Mouse (Mus musculus): ENCODE results near the gene Cchcr1. TPM values are rescaled to one million over a fixed set of nuclear protein-coding genes. Genes with fewer than 3 reads are reported as not detected.

Cchcr1 gene
- total and polyA plus RNA-seq, 3 experiments, result 12.5 to 18.7 (median 13.3) TPM

DNA sequence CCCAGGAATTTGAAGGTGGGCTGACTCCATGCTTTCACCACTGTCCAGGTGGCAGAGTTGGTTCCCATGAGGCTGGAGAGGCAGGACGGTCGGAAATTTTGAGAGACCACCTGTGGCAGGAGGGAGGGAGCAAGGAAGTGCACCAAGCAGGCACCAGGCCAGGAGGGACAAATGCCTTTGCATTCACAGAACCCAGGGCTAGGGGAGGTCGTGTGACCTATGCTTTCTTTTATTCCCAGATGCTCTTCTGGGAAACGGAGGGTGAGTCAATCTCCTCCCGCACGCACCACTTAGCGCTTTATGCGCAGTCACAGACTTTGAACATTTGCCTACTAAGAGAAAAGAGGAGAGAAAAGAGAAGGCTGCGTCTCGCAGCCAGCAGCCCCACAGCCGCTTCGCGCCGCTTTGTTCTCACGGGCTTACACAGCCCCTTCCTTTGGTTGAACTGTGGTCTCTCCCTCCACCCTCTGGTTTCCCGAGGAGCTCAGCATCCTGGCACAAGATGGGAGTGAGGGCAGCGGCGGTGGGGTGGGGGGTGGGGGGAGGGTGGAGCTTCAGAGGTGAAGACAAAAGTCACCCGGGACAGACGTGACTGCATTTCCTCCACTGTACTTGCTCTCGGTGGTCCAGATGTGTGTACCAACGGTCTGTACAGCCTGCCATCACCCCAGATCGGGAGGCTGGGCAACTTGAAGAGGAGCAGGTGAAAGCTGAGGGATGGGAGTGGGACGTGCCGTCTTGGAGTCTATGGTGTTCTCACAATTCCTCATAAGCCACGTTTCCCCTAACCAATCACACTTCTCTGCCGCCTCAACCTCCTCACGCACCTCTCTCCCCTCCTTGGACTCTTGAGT is 52.4 kb downstream of the Cchcr1 start:
- no peak for TF ChIP-seq TAL1 (conservative IDR thresholded peaks at IDR 0.05; ENCODE audit: low read depth, low read length)
- no peak for TF ChIP-seq POLR2AphosphoS5 (IDR thresholded peaks at IDR 0.05; ENCODE audit: insufficient replicate concordance, low read depth, low read length)
- TF ChIP-seq GATA1 (IDR thresholded peaks at IDR 0.05; ENCODE audit: borderline replicate concordance, low read length), result no peak
- TF ChIP-seq GATA2 (IDR thresholded peaks at IDR 0.05; ENCODE audit: borderline replicate concordance, low read depth, low read length), result no peak
- TF ChIP-seq CTCF (IDR thresholded peaks at IDR 0.05; ENCODE audit: low read depth, low read length), result no peak
- H3K9me3 ChIP-seq (replicated peaks), result no peaks in the 10 kb centered on the region; the same call in 1 of the 2 replicates
- no peaks in the 10 kb centered on the region for H3K4me1 ChIP-seq (ENCODE audit: insufficient read depth, low read depth, low read length)
- DNase-seq (ENCODE audit: low spot score) (no peak), ATAC-seq (ENCODE audit: extremely low read depth, insufficient number of reproducible peaks, low FRiP score, poor library complexity, severe bottlenecking) (no peak)
- H3K4me3 ChIP-seq (ENCODE audit: low read depth, low read length), result no peak overlapping the region
- H3K36me3 ChIP-seq (replicated peaks), result no peaks in the 10 kb centered on the region
- H3K27me3 ChIP-seq (ENCODE audit: insufficient read depth, low read length), result peaks cover 14% of the 10 kb centered on the region

DNA sequence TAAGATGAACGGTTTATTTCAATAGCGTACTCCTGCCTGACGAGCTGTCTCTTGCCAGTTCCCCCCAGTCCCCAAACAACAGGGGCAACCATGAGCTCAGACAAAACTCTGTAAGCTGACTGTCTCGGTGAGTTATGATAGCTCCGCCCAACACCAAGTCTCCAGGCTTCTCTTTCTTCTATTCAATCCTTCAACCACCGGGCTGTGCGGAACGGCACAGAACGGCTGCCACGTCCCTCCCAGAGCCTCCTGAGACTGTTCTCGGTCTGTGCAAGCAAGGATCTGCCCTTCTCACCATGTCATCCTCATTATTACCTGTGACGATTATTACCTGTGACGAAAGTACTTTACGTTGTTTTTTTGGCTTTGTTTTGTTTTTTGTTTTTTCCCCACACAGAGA is 53.9 kb downstream of the Cchcr1 start:
- TF ChIP-seq GATA2 (IDR thresholded peaks at IDR 0.05; ENCODE audit: borderline replicate concordance, low read depth, low read length) (no peak), CTCF (IDR thresholded peaks at IDR 0.05; ENCODE audit: low read depth, low read length) (no peak), POLR2AphosphoS5 (IDR thresholded peaks at IDR 0.05; ENCODE audit: insufficient replicate concordance, low read depth, low read length) (no peak), GATA1 (IDR thresholded peaks at IDR 0.05; ENCODE audit: borderline replicate concordance, low read length) (no peak), TAL1 (conservative IDR thresholded peaks at IDR 0.05; ENCODE audit: low read depth, low read length) (no peak)
- Histone ChIP-seq H3K36me3 (replicated peaks) (no peaks in the 10 kb centered on the region), H3K4me3 (ENCODE audit: low read depth, low read length) (no peak overlapping the region), H3K9me3 (replicated peaks) (no peaks in the 10 kb centered on the region; the same call in 1 of the 2 replicates), H3K4me1 (ENCODE audit: insufficient read depth, low read depth, low read length) (no peaks in the 10 kb centered on the region), H3K27me3 (ENCODE audit: insufficient read depth, low read length) (peaks cover 21% of the 10 kb centered on the region)
- DNase-seq (ENCODE audit: low spot score) (no peak), ATAC-seq (ENCODE audit: extremely low read depth, insufficient number of reproducible peaks, low FRiP score, poor library complexity, severe bottlenecking) (no peak)

DNA sequence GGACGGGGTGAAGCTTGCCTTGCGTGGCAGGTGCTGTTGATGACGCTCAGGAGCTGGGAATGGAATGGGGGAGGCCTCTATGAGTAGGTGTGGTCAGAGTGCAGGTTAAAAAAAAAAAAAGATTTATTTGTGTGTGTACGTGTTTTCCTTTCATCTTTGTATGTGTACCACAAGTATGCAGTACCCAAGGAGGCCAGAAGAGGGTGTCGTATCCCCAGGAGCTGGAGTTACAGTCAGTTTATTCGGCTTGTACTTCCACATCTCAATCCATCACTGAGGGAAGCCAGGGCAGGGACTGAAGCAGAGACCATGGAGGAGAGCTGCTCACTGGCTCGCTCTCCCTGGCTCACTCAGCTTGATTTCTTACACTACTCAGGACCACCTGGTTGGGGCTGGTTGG is 54.6 kb downstream of the Cchcr1 start:
- peaks cover 25% of the 10 kb centered on the region for H3K27me3 ChIP-seq (ENCODE audit: insufficient read depth, low read length)
- ATAC-seq (ENCODE audit: extremely low read depth, insufficient number of reproducible peaks, low FRiP score, poor library complexity, severe bottlenecking), result no peak
- no peak overlapping the region for H3K4me3 ChIP-seq (ENCODE audit: low read depth, low read length)
- no peak for DNase-seq (ENCODE audit: low spot score)
- TF ChIP-seq CTCF (IDR thresholded peaks at IDR 0.05; ENCODE audit: low read depth, low read length) (no peak), TAL1 (conservative IDR thresholded peaks at IDR 0.05; ENCODE audit: low read depth, low read length) (no peak), GATA1 (IDR thresholded peaks at IDR 0.05; ENCODE audit: borderline replicate concordance, low read length) (no peak), GATA2 (IDR thresholded peaks at IDR 0.05; ENCODE audit: borderline replicate concordance, low read depth, low read length) (no peak), POLR2AphosphoS5 (IDR thresholded peaks at IDR 0.05; ENCODE audit: insufficient replicate concordance, low read depth, low read length) (no peak)
- H3K9me3 ChIP-seq (replicated peaks), result no peaks in the 10 kb centered on the region; the same call in 1 of the 2 replicates
- no peaks in the 10 kb centered on the region for H3K4me1 ChIP-seq (ENCODE audit: insufficient read depth, low read depth, low read length)
- H3K36me3 ChIP-seq (replicated peaks), result no peaks in the 10 kb centered on the region

DNA sequence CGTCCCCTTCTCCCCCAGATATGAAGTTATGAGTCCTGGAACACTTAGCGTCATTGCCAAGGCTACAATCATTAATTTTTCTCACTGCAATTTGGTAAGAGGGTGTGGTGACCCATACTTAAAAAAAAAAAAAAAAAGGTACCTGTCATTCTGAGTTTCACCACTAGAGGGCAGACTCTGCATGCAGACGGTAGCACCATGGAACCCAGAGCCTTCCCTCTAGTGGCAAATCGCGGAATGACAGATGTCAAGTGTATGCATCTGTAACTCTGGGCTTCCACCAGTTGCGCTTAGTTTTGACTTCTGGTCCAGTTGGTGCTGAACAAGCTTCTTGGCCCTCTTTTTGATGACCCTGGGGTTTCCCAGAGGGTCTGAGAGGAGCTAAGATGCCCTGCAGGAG is 61.3 kb downstream of the Cchcr1 start:
- no peak overlapping the region for H3K4me3 ChIP-seq (ENCODE audit: low read depth, low read length)
- DNase-seq (ENCODE audit: low spot score) (peak; percentile 26), ATAC-seq (ENCODE audit: extremely low read depth, insufficient number of reproducible peaks, low FRiP score, poor library complexity, severe bottlenecking) (peak; percentile 34; the same call in 1 of the 2 replicates)
- TF ChIP-seq CTCF (IDR thresholded peaks at IDR 0.05; ENCODE audit: low read depth, low read length) (peak; percentile 92), GATA2 (IDR thresholded peaks at IDR 0.05; ENCODE audit: borderline replicate concordance, low read depth, low read length) (no peak)
- no peaks in the 10 kb centered on the region for H3K9me3 ChIP-seq (replicated peaks)
- no peaks in the 10 kb centered on the region for H3K4me1 ChIP-seq (ENCODE audit: insufficient read depth, low read depth, low read length)
- no peaks in the 10 kb centered on the region for H3K36me3 ChIP-seq (replicated peaks)
- H3K27me3 ChIP-seq (ENCODE audit: insufficient read depth, low read length), result peaks cover 14% of the 10 kb centered on the region

Other genes starting within 250 kb of the Cchcr1 start
- not detected in 2 replicates for gene H2-Q1, start 196.7 kb upstream of the Cchcr1 start, total RNA-seq (2014; fragmentation: Nextera tagmentation)
- gene H2-Q1, start 196.7 kb upstream of the Cchcr1 start, total RNA-seq (2017), result 0.16 TPM in 1 of 2 replicates, not detected in the other
- not detected in 2 replicates for gene H2-Q1, start 196.7 kb upstream of the Cchcr1 start, polyA plus RNA-seq (2012)
- not detected in 2 replicates for gene H2-Q2, start 174.9 kb upstream of the Cchcr1 start, total RNA-seq (2014; fragmentation: Nextera tagmentation)
- gene H2-Q2, start 174.9 kb upstream of the Cchcr1 start, total RNA-seq (2017), result not detected in 2 replicates
- not detected in 2 replicates for gene H2-Q2, start 174.9 kb upstream of the Cchcr1 start, polyA plus RNA-seq (2012)
- gene H2-Q4, start 137.5 kb upstream of the Cchcr1 start, total RNA-seq (2014; fragmentation: Nextera tagmentation), result not detected in 2 replicates
- 0.05 and 0.17 TPM in 2 replicates for gene H2-Q4, start 137.5 kb upstream of the Cchcr1 start, total RNA-seq (2017)
- 0.04 TPM in 1 of 2 replicates, not detected in the other for gene H2-Q4, start 137.5 kb upstream of the Cchcr1 start, polyA plus RNA-seq (2012)
- not detected in 2 replicates for gene H2-Q6, start 92.2 kb upstream of the Cchcr1 start, total RNA-seq (2014; fragmentation: Nextera tagmentation)
- gene H2-Q6, start 92.2 kb upstream of the Cchcr1 start, total RNA-seq (2017), result 0.12 and 0.33 TPM in 2 replicates
- gene H2-Q6, start 92.2 kb upstream of the Cchcr1 start, polyA plus RNA-seq (2012), result 0.07 TPM in 1 of 2 replicates, not detected in the other
- not detected in 2 replicates for gene H2-Q7, start 77.9 kb upstream of the Cchcr1 start, total RNA-seq (2014; fragmentation: Nextera tagmentation)
- gene H2-Q7, start 77.9 kb upstream of the Cchcr1 start, total RNA-seq (2017), result 0.23 and 0.38 TPM in 2 replicates
- 0.05 TPM in 1 of 2 replicates, not detected in the other for gene H2-Q7, start 77.9 kb upstream of the Cchcr1 start, polyA plus RNA-seq (2012)
- gene H2-Q10, start 47.0 kb upstream of the Cchcr1 start, total RNA-seq (2014; fragmentation: Nextera tagmentation), result not detected in 2 replicates
- gene H2-Q10, start 47.0 kb upstream of the Cchcr1 start, total RNA-seq (2017), result 0.05 and 0.06 TPM in 2 replicates
- not detected in 2 replicates for gene H2-Q10, start 47.0 kb upstream of the Cchcr1 start, polyA plus RNA-seq (2012)
- gene Pou5f1, start 11.1 kb upstream of the Cchcr1 start, total RNA-seq (2014; fragmentation: Nextera tagmentation), result not detected in 2 replicates
- gene Pou5f1, start 11.1 kb upstream of the Cchcr1 start, total RNA-seq (2017), result 0.11 TPM in 1 of 2 replicates, not detected in the other
- not detected in 2 replicates for gene Pou5f1, start 11.1 kb upstream of the Cchcr1 start, polyA plus RNA-seq (2012)
- gene Tcf19, start 276 bp upstream of the Cchcr1 start, total RNA-seq (2014; fragmentation: Nextera tagmentation), result 67.4 and 74.5 TPM in 2 replicates
- gene Tcf19, start 276 bp upstream of the Cchcr1 start, total RNA-seq (2017), result 29.8 and 37.2 TPM in 2 replicates
- gene Tcf19, start 276 bp upstream of the Cchcr1 start, polyA plus RNA-seq (2012), result 62.1 and 63.4 TPM in 2 replicates
- gene Psors1c2, start 16.1 kb downstream of the Cchcr1 start, total RNA-seq (2014; fragmentation: Nextera tagmentation), result not detected in 2 replicates
- gene Psors1c2, start 16.1 kb downstream of the Cchcr1 start, total RNA-seq (2017), result 0.22 TPM in 1 of 2 replicates, not detected in the other
- 1.1 TPM in 2 replicates for gene Psors1c2, start 16.1 kb downstream of the Cchcr1 start, polyA plus RNA-seq (2012)
- gene Cdsn, start 35.0 kb downstream of the Cchcr1 start, total RNA-seq (2014; fragmentation: Nextera tagmentation), result not detected in 2 replicates
- not detected in 2 replicates for gene Cdsn, start 35.0 kb downstream of the Cchcr1 start, total RNA-seq (2017)
- gene Cdsn, start 35.0 kb downstream of the Cchcr1 start, polyA plus RNA-seq (2012), result not detected in 2 replicates
- not detected in 2 replicates for gene 2300002M23Rik, start 50.4 kb downstream of the Cchcr1 start, total RNA-seq (2014; fragmentation: Nextera tagmentation)
- 0.27 TPM in 1 of 2 replicates, not detected in the other for gene 2300002M23Rik, start 50.4 kb downstream of the Cchcr1 start, total RNA-seq (2017)
- gene 2300002M23Rik, start 50.4 kb downstream of the Cchcr1 start, polyA plus RNA-seq (2012), result not detected in 2 replicates
- not detected in 2 replicates for gene Sfta2, start 84.4 kb downstream of the Cchcr1 start, total RNA-seq (2014; fragmentation: Nextera tagmentation)
- not detected in 2 replicates for gene Sfta2, start 84.4 kb downstream of the Cchcr1 start, total RNA-seq (2017)
- gene Sfta2, start 84.4 kb downstream of the Cchcr1 start, polyA plus RNA-seq (2012), result not detected in 2 replicates
- gene Gm9573, start 109.5 kb downstream of the Cchcr1 start, total RNA-seq (2014; fragmentation: Nextera tagmentation), result not detected in 2 replicates
- gene Gm9573, start 109.5 kb downstream of the Cchcr1 start, total RNA-seq (2017), result 0.11 TPM in 1 of 2 replicates, not detected in the other
- not detected in 2 replicates for gene Gm9573, start 109.5 kb downstream of the Cchcr1 start, polyA plus RNA-seq (2012)
- not detected in 2 replicates for gene Mucl3, start 126.6 kb downstream of the Cchcr1 start, total RNA-seq (2014; fragmentation: Nextera tagmentation)
- 0.06 and 0.16 TPM in 2 replicates for gene Mucl3, start 126.6 kb downstream of the Cchcr1 start, total RNA-seq (2017)
- not detected in 2 replicates for gene Mucl3, start 126.6 kb downstream of the Cchcr1 start, polyA plus RNA-seq (2012)
- gene Vars2, start 150.5 kb downstream of the Cchcr1 start, total RNA-seq (2014; fragmentation: Nextera tagmentation), result 23.8 and 24.6 TPM in 2 replicates
- gene Vars2, start 150.5 kb downstream of the Cchcr1 start, total RNA-seq (2017), result 10.8 and 11.0 TPM in 2 replicates
- gene Vars2, start 150.5 kb downstream of the Cchcr1 start, polyA plus RNA-seq (2012), result 93.9 and 135 TPM in 2 replicates
- gene Gtf2h4, start 156.6 kb downstream of the Cchcr1 start, total RNA-seq (2014; fragmentation: Nextera tagmentation), result 33.4 and 45.3 TPM in 2 replicates
- 22.7 and 29.5 TPM in 2 replicates for gene Gtf2h4, start 156.6 kb downstream of the Cchcr1 start, total RNA-seq (2017)
- gene Gtf2h4, start 156.6 kb downstream of the Cchcr1 start, polyA plus RNA-seq (2012), result 26.4 and 27.1 TPM in 2 replicates
- not detected in 2 replicates for gene Ddr1, start 187.5 kb downstream of the Cchcr1 start, total RNA-seq (2014; fragmentation: Nextera tagmentation)
- gene Ddr1, start 187.5 kb downstream of the Cchcr1 start, total RNA-seq (2017), result 0.06 TPM in 1 of 2 replicates, not detected in the other
- gene Ddr1, start 187.5 kb downstream of the Cchcr1 start, polyA plus RNA-seq (2012), result 0.04 and 0.06 TPM in 2 replicates